Mouse (Mus musculus) cerebellum, postnatal 14 days (tissue): ENCODE measurements around the gene Jtb.
A peak's percentile ranks its signal among the peaks of the same experiment; 100 is the strongest.

Experiments
- DNase-seq, 2 experiments: peaks; one replicate each; pipeline ENCODE4 v3.0.0; 2021; ENCODE audit warnings: mixed read lengths in 2 of 2

The Jtb gene

DNA sequence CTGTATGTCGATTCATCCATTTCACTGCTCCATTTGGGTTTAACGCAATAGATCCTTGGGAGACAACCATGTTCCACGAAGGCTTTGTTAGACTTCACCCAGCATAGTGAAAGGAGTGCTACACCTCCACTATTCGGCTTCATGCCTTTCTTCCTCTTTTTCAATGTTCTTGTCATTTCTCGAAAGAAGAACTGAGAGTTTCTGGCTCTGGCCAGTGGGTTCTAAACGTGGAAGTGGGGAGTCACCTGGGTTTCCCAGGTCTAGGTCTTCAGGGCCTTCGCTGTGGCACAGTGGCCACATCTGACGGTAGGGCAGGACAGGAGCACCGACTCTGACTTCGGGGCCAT, 33.3 kb downstream of the Jtb start:
- DNase-seq: no peak

DNA sequence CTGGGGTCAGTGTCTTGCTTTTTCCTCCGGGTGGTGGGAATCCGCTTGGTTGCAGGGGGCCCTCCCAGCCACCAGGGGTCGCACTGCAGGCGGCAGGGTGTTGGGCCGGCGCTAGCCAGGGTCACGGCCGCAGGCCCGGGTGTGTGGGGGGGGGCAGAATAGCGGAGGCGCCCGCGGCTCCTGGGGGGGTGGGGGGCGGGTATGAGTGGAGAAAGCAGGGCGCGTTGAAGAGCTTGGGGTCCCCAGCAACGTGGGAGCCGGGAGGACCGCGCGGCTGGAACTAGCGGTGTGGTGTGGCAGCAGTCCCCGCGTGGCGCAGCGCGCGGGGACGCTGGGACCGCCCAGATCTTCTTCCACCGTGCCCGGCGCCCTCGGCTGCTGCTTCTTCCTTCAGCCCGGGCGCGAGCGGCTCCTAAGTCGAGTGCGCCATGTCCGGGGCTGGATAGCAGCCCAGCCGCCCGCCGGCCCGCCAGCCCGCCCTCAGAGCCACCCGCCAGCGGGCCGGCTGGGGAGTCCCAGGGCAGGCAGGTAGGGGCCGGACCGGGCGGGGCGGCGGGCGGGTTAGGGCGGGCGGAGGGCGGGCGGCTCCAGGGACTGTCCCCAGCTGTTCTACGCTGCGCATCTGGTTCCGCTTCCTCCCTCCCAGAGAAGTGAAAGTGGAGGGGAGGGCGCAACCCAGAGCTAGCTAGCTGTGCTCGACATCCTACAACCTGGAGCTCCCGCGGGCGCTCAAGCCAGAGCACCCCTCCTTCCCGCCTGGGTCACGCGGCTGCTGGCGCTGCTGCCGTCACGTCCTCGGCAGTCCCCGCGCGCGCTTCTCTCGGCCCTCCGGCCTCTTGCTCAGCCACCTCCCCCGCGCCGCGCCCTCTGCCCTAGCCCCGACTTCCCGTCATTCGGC, 33.9 kb downstream of the Jtb start, which contains the start of gene Dennd4b:
TSS of gene Dennd4b (plus strand) at position 152 of the 898 bp plus-strand sequence.
- DNase-seq: peak; percentile 94 to 97

DNA sequence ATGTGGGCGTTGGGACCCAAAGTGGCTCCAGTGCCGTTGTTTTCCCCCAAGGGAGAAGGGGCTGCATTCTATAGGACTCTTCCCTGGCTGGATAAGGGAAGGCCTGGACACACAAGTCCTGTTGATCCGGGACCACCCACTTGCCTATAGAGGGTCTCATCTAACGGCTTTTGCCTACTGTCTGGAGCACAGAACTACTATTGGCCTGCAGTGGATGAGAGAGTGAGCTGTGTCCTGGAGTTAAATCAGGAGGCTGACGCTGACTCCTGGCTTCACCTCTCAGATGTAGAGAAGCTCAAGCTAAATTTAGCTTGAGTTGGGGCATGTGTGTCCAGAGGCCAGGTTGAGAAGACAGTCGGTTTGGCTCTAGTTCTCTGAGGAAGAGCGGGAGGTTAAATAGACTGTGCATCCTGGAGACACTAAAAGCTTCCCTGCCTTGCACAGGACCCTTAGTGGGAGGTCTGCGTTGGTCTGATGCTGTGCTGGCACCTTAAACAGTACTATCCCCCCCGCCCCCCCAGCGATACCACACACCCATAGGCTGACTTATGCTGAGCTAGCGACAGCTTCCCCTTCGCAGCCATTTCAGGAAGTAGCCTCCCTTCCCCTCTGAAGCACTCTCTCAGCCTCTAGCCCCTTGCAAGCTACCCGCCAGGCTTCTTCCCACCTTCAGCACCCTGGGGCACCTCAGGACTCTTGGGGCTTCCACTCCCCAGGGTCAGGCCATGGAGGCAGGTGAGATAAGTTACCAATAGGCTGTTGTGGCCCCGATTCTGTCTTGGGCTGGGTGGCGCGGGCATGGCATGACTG, 34.7 kb downstream of the Jtb start:
- DNase-seq: peak in 1 of 2 experiments; percentile 67

DNA sequence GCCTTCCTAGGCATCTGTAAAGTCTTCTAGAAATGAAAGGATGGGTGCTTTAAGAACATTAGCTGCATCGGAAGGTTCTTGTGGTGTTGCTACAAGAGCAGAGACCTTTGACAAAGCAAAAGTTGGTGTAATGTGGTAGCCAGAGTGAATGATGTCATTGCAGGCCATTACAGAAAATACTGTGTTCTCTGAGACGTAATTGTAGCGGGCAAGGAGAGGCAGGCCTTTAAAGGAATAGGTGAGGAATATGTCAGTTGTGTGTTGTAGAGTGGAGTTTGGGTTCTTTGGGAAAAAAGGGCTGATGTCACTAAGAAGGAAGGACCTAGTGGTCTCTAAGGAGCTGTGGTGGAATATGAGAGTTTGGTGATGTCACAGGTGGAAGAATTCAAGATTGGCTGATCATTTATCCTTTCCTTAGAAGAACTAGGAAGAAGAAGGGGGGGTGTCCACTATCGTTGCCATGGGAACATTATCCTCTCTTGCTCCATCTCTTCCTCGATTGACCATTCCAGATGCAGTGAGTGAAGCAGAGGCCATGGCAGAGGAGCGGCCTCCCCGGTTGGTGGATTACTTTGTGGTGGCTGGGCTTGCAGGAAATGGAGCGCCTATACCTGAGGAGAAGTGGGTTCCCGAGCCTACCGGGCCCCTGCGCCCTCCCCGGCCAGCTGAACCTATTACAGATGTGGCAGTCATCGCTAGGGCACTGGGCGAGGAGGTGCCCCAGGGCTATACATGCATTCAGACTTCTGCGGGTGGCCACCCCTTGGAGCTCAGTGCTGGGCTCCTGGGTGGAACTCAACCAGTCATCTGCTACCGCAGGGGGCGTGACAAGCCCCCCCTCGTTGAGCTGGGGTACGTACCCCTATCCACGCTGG, 35.7 kb downstream of the Jtb start:
- no peak for DNase-seq

DNA sequence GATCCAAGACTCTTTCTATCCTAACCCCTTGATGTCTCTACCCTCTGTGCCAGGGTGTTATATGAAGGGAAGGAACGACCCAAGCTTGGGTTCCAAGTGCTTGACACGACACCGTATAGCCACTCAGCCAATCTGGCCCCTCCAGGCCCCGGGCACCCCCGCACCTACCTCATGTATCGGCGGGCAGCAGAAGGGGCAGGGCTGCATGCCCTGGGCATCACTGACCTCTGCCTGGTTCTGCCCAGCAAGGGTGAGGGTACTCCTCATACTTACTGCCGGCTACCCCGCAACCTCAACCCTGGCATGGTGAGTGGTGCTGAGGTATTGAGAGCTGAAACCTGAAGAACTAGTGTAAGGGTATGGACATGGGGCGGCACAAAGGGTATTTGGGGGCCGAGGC, 36.8 kb downstream of the Jtb start:
- no peak for DNase-seq

DNA sequence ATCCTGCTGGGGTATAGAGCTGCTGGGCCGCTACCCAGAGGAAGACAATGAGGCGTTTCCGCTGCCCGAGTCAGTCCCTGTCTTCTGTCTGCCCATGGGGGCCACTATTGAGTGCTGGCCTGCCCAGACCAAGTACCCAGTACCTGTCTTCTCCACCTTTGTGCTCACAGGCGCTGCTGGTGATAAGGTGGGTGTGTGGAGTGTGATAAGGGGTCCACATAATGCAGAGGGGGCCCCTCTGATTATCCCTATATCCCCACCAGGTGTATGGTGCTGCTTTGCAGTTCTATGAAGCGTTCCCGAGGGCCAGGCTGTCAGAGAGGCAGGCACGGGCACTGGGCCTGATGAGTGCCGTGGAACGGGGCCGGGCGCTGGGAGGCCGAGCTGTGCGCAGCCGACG, 37.6 kb downstream of the Jtb start:
- DNase-seq: no peak

DNA sequence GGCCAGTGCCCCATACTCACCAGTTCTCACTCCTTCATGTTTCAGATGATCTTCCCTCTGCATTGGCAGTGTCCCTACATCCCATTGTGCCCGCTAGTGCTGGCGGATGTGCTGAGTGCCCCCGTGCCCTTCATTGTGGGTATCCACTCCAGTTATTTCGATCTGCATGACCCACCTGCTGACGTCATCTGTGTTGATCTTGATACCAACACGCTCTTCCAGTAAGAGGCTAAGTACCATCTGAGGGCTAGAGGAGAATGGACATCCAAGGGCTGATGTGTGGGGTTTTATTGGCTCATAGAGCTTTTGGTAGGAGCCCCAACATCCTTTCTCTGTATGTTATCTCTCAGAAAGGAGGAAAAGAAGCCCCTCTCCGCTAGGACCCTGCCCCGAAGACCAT, 39.4 kb downstream of the Jtb start:
- no peak for DNase-seq

DNA sequence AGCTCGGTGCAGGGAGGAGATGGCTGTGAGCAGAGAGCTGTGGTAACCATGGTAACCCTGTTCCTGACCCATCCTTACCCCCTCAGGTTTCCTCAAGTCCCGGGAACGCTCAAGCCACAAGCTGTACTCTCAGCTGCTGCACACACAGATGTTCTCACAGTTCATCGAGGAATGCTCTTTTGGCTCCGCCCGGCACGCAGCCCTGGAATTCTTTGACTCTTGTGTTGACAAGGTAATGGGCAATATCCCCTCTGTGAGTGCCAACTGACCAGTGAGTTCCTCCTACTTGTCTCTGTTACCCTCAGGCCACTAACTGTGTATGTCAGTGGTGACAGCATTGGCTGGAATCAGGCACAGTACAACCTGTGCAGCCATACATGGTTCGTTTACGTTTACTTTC, 40.8 kb downstream of the Jtb start:
- DNase-seq: no peak

DNA sequence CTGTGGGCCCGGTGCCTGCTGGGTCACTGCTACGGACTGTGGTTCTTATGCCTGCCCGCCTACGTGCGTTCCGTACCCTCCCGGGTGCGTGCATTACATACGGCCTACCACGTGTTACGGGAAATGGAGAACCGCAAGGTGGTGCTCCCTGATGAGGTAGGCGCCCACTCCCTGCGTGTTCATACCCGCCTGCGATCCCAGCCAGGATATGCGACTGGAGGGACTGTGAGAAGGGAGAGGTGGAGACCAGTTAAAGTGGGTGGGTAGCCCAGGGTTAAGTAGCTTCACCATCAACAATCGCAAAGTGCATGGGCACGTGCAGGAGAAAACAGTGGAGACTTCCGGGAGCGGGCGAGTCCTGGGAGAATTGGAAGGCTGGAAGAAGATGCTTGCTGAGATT, 42.5 kb downstream of the Jtb start:
- no peak for DNase-seq

DNA sequence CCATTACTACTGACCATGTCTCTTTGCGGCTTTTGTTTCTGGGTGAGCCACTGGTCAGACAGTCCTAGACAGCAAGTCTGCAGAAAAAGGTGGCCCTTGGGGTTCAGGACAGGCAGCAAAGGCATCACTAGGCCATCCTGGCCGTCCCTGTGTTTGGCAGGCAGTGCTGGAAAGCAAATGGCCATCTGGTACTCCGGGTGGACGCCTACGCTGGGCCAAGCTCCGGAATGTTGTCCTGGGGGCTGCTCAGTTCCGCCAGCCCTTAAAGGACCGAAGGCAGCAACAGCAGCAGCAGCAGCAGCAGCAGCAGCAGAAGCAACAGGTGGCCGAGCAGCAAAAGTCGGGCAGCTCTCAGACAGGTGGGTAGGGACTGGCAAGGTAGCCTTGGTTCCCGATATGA, 43.9 kb downstream of the Jtb start:
- DNase-seq: peak; percentile 79 to 88

DNA sequence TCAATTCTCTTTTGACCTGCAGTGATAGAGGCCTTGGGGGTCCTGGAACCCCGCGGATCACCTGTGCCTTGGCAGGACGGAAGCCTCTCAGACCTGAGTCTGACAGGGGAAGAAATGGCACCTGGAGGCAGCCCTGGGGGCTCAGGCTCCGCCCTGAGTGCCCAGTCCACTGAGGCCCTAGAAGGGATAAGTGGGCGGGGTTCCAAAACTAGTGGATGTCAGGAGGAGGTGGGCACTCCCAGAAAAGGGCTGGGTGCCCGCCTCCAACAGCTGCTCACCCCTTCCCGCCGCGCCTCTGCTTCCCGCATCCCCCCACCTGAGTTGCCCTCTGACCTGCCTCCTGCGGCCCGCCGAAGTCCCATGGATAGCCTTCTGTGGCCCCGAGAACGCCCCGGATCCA, 45.5 kb downstream of the Jtb start:
- DNase-seq: peak; percentile 39 to 52

DNA sequence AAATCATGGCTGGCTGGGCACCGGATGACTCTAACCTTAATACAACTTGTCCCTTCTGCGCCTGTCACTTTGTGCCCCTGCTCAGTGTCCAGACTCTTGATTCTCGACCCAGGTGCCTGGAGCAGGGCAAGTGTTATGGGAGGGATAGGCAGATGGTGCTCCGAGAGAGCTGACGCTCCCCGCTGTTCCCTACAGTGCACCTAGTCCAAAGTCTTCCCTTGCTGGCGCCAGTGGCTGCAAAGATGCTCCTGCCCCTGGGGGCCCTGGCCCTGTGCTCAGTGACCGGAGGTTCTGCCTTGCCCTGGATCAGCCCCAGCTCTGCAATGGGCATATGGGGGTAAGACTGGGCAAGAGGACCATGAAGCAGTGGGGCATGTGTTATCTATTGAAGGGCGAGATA, 46.4 kb downstream of the Jtb start:
- DNase-seq: peak; percentile 79 to 90

DNA sequence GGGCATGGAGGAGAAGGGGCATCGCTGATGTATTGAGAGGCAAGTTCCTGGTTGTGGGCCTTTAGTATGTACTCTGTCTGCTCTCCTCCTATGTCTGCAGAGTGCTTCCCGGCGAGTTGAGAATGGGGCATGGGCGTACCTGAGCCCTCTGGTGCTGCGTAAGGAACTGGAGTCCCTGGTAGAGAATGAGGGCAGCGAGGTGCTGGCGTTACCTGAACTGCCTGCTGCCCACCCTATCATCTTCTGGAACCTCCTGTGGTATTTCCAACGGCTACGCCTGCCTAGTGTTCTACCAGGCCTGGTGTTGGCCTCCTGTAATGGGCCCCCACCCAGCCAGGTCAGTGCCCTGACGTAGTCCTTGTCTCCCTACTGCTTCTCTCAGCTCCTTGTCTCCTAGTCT, 46.8 kb downstream of the Jtb start:
- no peak for DNase-seq

DNA sequence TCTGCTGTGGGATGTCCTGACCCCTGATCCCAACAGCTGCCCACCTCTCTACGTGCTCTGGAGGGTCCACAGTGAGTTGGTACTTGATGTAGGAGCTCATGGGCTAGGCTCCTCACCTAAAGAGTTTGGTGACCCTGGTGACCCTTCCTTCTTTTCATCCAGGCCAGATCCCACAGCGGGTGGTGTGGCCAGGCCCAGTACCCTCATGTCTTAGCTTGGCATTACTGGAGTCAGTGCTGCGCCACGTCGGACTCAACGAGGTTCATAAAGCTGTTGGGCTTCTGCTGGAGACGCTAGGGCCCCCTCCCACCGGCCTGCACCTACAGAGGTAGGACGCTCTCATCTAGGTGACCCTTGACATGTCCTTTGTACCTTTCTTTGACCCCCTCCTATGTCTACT, 47.8 kb downstream of the Jtb start:
- DNase-seq: no peak

DNA sequence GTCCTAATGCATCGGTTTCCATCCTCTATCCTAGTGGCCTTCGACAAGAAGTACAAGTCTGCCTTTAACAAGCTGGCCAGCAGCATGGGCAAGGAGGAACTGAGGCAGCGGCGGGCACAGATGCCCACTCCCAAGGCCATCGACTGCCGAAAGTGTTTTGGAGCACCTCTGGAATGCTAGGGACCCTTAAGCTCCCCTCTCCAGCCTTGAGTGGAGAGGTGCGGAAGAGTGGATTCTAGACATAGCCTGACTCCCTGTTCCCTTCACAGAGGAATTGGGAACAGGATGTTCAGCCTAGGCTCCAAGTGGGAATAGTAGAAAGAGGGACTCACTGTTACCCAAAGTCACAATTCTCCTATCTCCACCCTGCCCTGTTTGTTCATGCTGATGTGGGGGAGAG, 48.3 kb downstream of the Jtb start:
- no peak for DNase-seq

DNA sequence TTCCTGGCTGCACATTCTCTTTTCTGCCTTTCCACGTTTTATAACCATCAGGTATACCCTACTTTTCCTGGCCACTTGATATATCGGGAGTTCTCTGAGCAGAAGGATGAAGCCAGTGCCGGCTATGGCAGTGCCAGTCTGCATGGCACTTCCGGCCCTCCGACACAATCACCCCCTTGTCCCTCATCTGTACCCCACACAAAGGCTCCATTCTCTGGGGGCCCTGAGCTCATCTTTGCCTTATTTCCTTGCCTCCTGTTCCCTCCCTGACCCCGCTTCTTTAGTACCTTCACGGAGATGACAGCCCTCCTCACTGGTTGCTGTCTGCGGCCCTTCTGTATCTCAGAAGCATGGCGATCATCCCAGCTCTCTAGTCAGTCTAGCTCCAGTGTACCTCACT, 49.3 kb downstream of the Jtb start:
- no peak for DNase-seq

DNA sequence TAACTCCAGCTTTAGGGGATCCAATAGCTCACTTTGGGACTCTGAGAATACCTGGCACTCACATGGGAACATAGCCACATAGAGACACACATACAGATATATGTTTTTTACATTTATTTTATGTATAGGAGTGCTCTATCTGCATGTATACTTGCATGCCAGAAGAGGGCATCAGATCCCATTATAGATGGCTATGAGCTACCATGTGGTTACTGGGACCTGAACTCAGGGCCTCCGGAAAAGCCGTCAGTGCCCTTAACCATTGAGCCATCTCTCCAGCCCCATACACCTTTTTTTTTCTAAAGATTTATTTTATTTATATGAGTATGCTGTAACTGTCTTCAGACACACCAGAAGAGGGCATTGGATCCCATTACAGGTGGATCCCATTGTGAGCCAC, 52.8 kb downstream of the Jtb start:
- no peak for DNase-seq
